ENCODE assay signal across 7 mouse cellular contexts in genomic region chr8:121300501-121301411, GRCm38 (mm10).
DNase-seq lines count a peak whose midpoint lies in the region; ATAC-seq lines count a peak whose summit lies in the region.

No protein-coding gene starts in this region.

- H3K9ac ChIP-seq in forebrain, embryonic 12.5 days = peak overlapping the region; percentile 38
- H3K9ac ChIP-seq in intestine, embryonic 16.5 days (ENCODE audit: low read depth, low read length) = peak overlapping the region; percentile 50
- H3K9ac ChIP-seq in midbrain, embryonic 14.5 days (replicated peaks; ENCODE audit: low read length) = 0 out of 2 replicates have a peak overlapping the region, but pooled peaks have one; percentile 27

- DNase-seq in embryo, embryonic 10.5 days (ENCODE audit: low spot score) = peak; percentile 84
- DNase-seq in midbrain, embryonic 14.5 days = peak; percentile 33
- no peak for DNase-seq in layer of hippocampus, adult 8-10 months (ENCODE audit: low spot score in 2 of 2)

- H3K36me3 ChIP-seq in forebrain, embryonic 12.5 days (replicated peaks) = no peaks in the 10 kb centered on the region
- no peaks in the 10 kb centered on the region for H3K36me3 ChIP-seq in intestine, embryonic 16.5 days (ENCODE audit: control insufficient read depth, insufficient read depth, low read length)
- no peaks in the 10 kb centered on the region for H3K36me3 ChIP-seq in midbrain, embryonic 14.5 days (ENCODE audit: control insufficient read depth, insufficient read depth, low read length)

- 32% methylated on average over 28 of the region's 28 CpGs for WGBS in forebrain, embryonic 12.5 days
- 16% methylated on average over 28 of the region's 28 CpGs for WGBS in intestine, embryonic 16.5 days
- WGBS in midbrain, embryonic 14.5 days = 26% methylated on average over 28 of the region's 28 CpGs

- H3K27ac ChIP-seq in forebrain, embryonic 12.5 days = peak overlapping the region; percentile 10
- peak overlapping the region; percentile 83 for H3K27ac ChIP-seq in intestine, embryonic 16.5 days (ENCODE audit: low read length)
- no peak overlapping the region for H3K27ac ChIP-seq in midbrain, embryonic 14.5 days (replicated peaks; ENCODE audit: low read depth, low read length)

- peak overlapping the region; percentile 13 for H3K4me3 ChIP-seq in forebrain, embryonic 12.5 days (replicated peaks)
- no peak overlapping the region for H3K4me3 ChIP-seq in intestine, embryonic 16.5 days (ENCODE audit: low read length)
- H3K4me3 ChIP-seq in midbrain, embryonic 14.5 days (replicated peaks; ENCODE audit: low read depth, low read length) = no peak overlapping the region

- peak overlapping the region; percentile 47 for H3K4me2 ChIP-seq in forebrain, embryonic 12.5 days
- H3K4me2 ChIP-seq in intestine, embryonic 16.5 days (ENCODE audit: low read depth, low read length) = peak overlapping the region; percentile 43
- H3K4me2 ChIP-seq in midbrain, embryonic 14.5 days (ENCODE audit: low read length) = peak overlapping the region; percentile 46

- no peaks in the 10 kb centered on the region for H3K9me3 ChIP-seq in forebrain, embryonic 12.5 days
- no peaks in the 10 kb centered on the region for H3K9me3 ChIP-seq in intestine, embryonic 16.5 days (ENCODE audit: control insufficient read depth, low read length)
- H3K9me3 ChIP-seq in midbrain, embryonic 14.5 days (ENCODE audit: control insufficient read depth, low read length) = no peaks in the 10 kb centered on the region

- peak; percentile 52 for ATAC-seq in forebrain, embryonic 12.5 days (ENCODE audit: low FRiP score)
- peak; percentile 76 for ATAC-seq in intestine, embryonic 16.5 days
- ATAC-seq in midbrain, embryonic 14.5 days (ENCODE audit: low FRiP score, low TSS enrichment) = no peak
- ATAC-seq in erythroblast, adult 5-6 weeks (replicated peaks; ENCODE audit: low FRiP score, poor library complexity, severe bottlenecking) = no peak
- no peak for ATAC-seq in frontal cortex, adult (ENCODE audit: low TSS enrichment)

- 0 out of 2 replicates have a peak, but pooled peaks cover 12% of the 10 kb centered on the region for H3K27me3 ChIP-seq in forebrain, embryonic 12.5 days
- no peaks in the 10 kb centered on the region for H3K27me3 ChIP-seq in intestine, embryonic 16.5 days (replicated peaks; ENCODE audit: control insufficient read depth, insufficient read depth, low read length)
- no peaks in the 10 kb centered on the region for H3K27me3 ChIP-seq in midbrain, embryonic 14.5 days (ENCODE audit: control insufficient read depth, insufficient read depth, low read length)

- peaks cover 31% of the 10 kb centered on the region for H3K4me1 ChIP-seq in forebrain, embryonic 12.5 days
- H3K4me1 ChIP-seq in intestine, embryonic 16.5 days (ENCODE audit: control insufficient read depth, insufficient read depth, low read length) = peaks cover 17% of the 10 kb centered on the region
- peaks cover 31% of the 10 kb centered on the region for H3K4me1 ChIP-seq in midbrain, embryonic 14.5 days (ENCODE audit: control insufficient read depth, insufficient read depth, low read length)

Comparison
In these comparisons a context has a peak if more than half of its experiments do, and no peak if none do; other contexts are left out.
1. DNase-seq: peak in embryo, embryonic 10.5 days (single experiment) and midbrain, embryonic 14.5 days (single experiment); none in layer of hippocampus, adult 8-10 months (0 of 2).
2. ATAC-seq: peak in forebrain, embryonic 12.5 days (single experiment) and intestine, embryonic 16.5 days (single experiment); none in midbrain, embryonic 14.5 days (single experiment), erythroblast, adult 5-6 weeks (single experiment) and frontal cortex, adult (single experiment).
3. Peak in every context shown above with its lines, with median percentiles within 50 percentile points of each other: H3K4me2 ChIP-seq and H3K9ac ChIP-seq.